Mouse (Mus musculus) lung, adult 18-20 months (tissue): ENCODE results near the gene Xpnpep2.

Experiments
- DNase-seq, 2 experiments: peaks; one replicate each; pipeline ENCODE4 v3.0.0; 2022; ENCODE audit warnings: mixed read lengths in 2 of 2

Xpnpep2 gene

GRCm38 (mm10) chrX:48181844-48182243 is 73.3 kb downstream of the Xpnpep2 start:
- no peak for DNase-seq

GRCm38 (mm10) chrX:48184703-48185102 is 76.2 kb downstream of the Xpnpep2 start:
- DNase-seq: no peak
